9 mouse cellular contexts compared by ENCODE assay signal in genomic region chr10:92036176-92036575, GRCm38 (mm10).
A peak's percentile ranks its signal among the peaks of the same experiment; 100 is the strongest.
DNase-seq lines count a peak whose midpoint lies in the region; ATAC-seq and TF ChIP-seq lines count a peak whose summit lies in the region.
"Had no signal": no experiment of that assay in that cellular context is flagged by ENCODE, and none has a peak within 500 bp of the region (broad histone marks: within the 10 kb centered on the region; RNA-seq: fewer than 3 reads in every experiment).

No protein-coding gene starts in this region.

- no peaks in the 10 kb centered on the region for H3K9me3 ChIP-seq in forebrain, embryonic 16.5 days (ENCODE audit: control insufficient read depth, low read length)
- no peaks in the 10 kb centered on the region for H3K9me3 ChIP-seq in neural tube, embryonic 15.5 days (replicated peaks)
- no peaks in the 10 kb centered on the region for H3K9me3 ChIP-seq in lung, postnatal 0 days (ENCODE audit: low read length)
- no peaks in the 10 kb centered on the region for H3K9me3 ChIP-seq in liver, postnatal 0 days (ENCODE audit: low read length)

- no peak for TF ChIP-seq EP300 in lung, postnatal 0 days (IDR thresholded peaks at IDR 0.05)
- no peak for TF ChIP-seq EP300 in liver, postnatal 0 days (IDR thresholded peaks at IDR 0.05; ENCODE audit: low read depth)

- 5% methylated on average over 3 of the region's 3 CpGs for WGBS in forebrain, embryonic 16.5 days
- whole genome bisulfite sequencing in neural tube, embryonic 15.5 days = 48% methylated on average over 3 of the region's 3 CpGs
- 53% methylated on average over 3 of the region's 3 CpGs for WGBS in lung, postnatal 0 days
- WGBS in liver, postnatal 0 days (ENCODE audit: insufficient replicate concordance) = 59% methylated on average over 3 of the region's 3 CpGs

- H3K27me3 ChIP-seq in forebrain, embryonic 16.5 days (replicated peaks; ENCODE audit: control insufficient read depth, insufficient read depth, low read length) = no peaks in the 10 kb centered on the region
- no peaks in the 10 kb centered on the region for H3K27me3 ChIP-seq in neural tube, embryonic 15.5 days (replicated peaks)
- no peaks in the 10 kb centered on the region for H3K27me3 ChIP-seq in lung, postnatal 0 days (replicated peaks; ENCODE audit: insufficient read depth, low read length)
- H3K27me3 ChIP-seq in liver, postnatal 0 days (ENCODE audit: insufficient read depth, low read length) = no peaks in the 10 kb centered on the region

- ATAC-seq in cerebellum, adult (ENCODE audit: insufficient number of reproducible peaks, low FRiP score, low TSS enrichment) = no peak
- ATAC-seq in forebrain, embryonic 16.5 days = peak; percentile 96
- peak; percentile 83 for ATAC-seq in neural tube, embryonic 15.5 days (ENCODE audit: low FRiP score)
- ATAC-seq in lung, postnatal 0 days = no peak
- ATAC-seq in liver, postnatal 0 days = no peak

- H3K9ac ChIP-seq in forebrain, embryonic 16.5 days (replicated peaks; ENCODE audit: low read depth, low read length) = no peak overlapping the region
- H3K9ac ChIP-seq in neural tube, embryonic 15.5 days (replicated peaks) = no peak overlapping the region
- H3K9ac ChIP-seq in lung, postnatal 0 days (replicated peaks; ENCODE audit: low read depth) = no peak overlapping the region
- H3K9ac ChIP-seq in liver, postnatal 0 days (replicated peaks) = no peak overlapping the region

- no peak for TF ChIP-seq CTCF in lung, postnatal 0 days (IDR thresholded peaks at IDR 0.05)
- no peak for TF ChIP-seq CTCF in liver, postnatal 0 days (IDR thresholded peaks at IDR 0.05; ENCODE audit: low read depth)

- H3K36me3 ChIP-seq in forebrain, embryonic 16.5 days (ENCODE audit: control insufficient read depth, insufficient read depth) = no peaks in the 10 kb centered on the region
- H3K36me3 ChIP-seq in neural tube, embryonic 15.5 days = no peaks in the 10 kb centered on the region
- no peaks in the 10 kb centered on the region for H3K36me3 ChIP-seq in lung, postnatal 0 days (ENCODE audit: insufficient read depth, low read length)
- H3K36me3 ChIP-seq in liver, postnatal 0 days (replicated peaks; ENCODE audit: insufficient read depth, low read length) = no peaks in the 10 kb centered on the region

- peak; percentile 50 to 51 for DNase-seq in cerebellum, postnatal 14 days
- peak; percentile 72 for DNase-seq in layer of hippocampus, adult 9-11 months
- no peak for DNase-seq in lung, postnatal 0 days (ENCODE audit: low spot score)
- no peak for DNase-seq in thymus, postnatal 25 days
- DNase-seq in liver, postnatal 0 days = no peak
- DNase-seq: heart, postnatal 36 days had no signal

- no peak overlapping the region for H3K27ac ChIP-seq in forebrain, embryonic 16.5 days (ENCODE audit: low read length)
- peak overlapping the region; percentile 51; the same call in 1 of the 2 replicates for H3K27ac ChIP-seq in neural tube, embryonic 15.5 days (replicated peaks)
- H3K27ac ChIP-seq in lung, postnatal 0 days (ENCODE audit: low read length) = no peak overlapping the region
- H3K27ac ChIP-seq in liver, postnatal 0 days (ENCODE audit: low read depth) = no peak overlapping the region

- H3K4me1 ChIP-seq in forebrain, embryonic 16.5 days (replicated peaks; ENCODE audit: control insufficient read depth, insufficient read depth, low read length) = no peaks in the 10 kb centered on the region
- 0 out of 2 replicates have a peak, but pooled peaks cover 3% of the 10 kb centered on the region for H3K4me1 ChIP-seq in neural tube, embryonic 15.5 days
- no peaks in the 10 kb centered on the region for H3K4me1 ChIP-seq in lung, postnatal 0 days (ENCODE audit: insufficient read depth, low read depth, low read length)
- H3K4me1 ChIP-seq in liver, postnatal 0 days (ENCODE audit: insufficient read depth) = no peaks in the 10 kb centered on the region

- no peak overlapping the region for H3K4me3 ChIP-seq in forebrain, embryonic 16.5 days (replicated peaks; ENCODE audit: low read length)
- H3K4me3 ChIP-seq in neural tube, embryonic 15.5 days (replicated peaks) = no peak overlapping the region
- no peak overlapping the region for H3K4me3 ChIP-seq in lung, postnatal 0 days (ENCODE audit: low read depth, low read length)
- no peak overlapping the region for H3K4me3 ChIP-seq in liver, postnatal 0 days (ENCODE audit: low read depth, low read length)

- H3K4me2 ChIP-seq in forebrain, embryonic 16.5 days (ENCODE audit: low read length) = no peak overlapping the region
- no peak overlapping the region for H3K4me2 ChIP-seq in neural tube, embryonic 15.5 days
- no peak overlapping the region for H3K4me2 ChIP-seq in lung, postnatal 0 days (replicated peaks; ENCODE audit: low read depth, low read length)
- no peak overlapping the region for H3K4me2 ChIP-seq in liver, postnatal 0 days (ENCODE audit: low read depth, low read length)

Comparison
In these comparisons a context has a peak if more than half of its experiments do, and no peak if none do; other contexts are left out.
1. DNase-seq: peak in cerebellum, postnatal 14 days (2 of 2) and layer of hippocampus, adult 9-11 months (single experiment); none in lung, postnatal 0 days (single experiment), thymus, postnatal 25 days (single experiment) and liver, postnatal 0 days (single experiment).
2. ATAC-seq: peak in forebrain, embryonic 16.5 days (single experiment) and neural tube, embryonic 15.5 days (single experiment); none in cerebellum, adult (single experiment), lung, postnatal 0 days (single experiment) and liver, postnatal 0 days (single experiment).